Mouse (Mus musculus) urinary bladder, postnatal 10 days (tissue): ENCODE measurements around the gene Wdr4.
A peak's percentile ranks its signal among the peaks of the same experiment; 100 is the strongest.
"Not testable (repeated sequence)": the region's sequence is repeated elsewhere in the genome, so short reads cannot be mapped to it uniquely, and the experiment has no call there.

Source experiments
- DNase-seq: peaks from one replicate; pipeline ENCODE4 v3.0.0; 2022; ENCODE audit warnings: low spot score

The Wdr4 gene

GRCm38 (mm10) chr17:31519946-31520838 is at the start of gene Wdr4, which contains the start of gene Ndufv3:
TSS of gene Wdr4 (minus strand) at chr17:31519980.
TSS of gene Ndufv3 (plus strand) at chr17:31520115.
- DNase-seq, result peak; percentile 94

DNA sequence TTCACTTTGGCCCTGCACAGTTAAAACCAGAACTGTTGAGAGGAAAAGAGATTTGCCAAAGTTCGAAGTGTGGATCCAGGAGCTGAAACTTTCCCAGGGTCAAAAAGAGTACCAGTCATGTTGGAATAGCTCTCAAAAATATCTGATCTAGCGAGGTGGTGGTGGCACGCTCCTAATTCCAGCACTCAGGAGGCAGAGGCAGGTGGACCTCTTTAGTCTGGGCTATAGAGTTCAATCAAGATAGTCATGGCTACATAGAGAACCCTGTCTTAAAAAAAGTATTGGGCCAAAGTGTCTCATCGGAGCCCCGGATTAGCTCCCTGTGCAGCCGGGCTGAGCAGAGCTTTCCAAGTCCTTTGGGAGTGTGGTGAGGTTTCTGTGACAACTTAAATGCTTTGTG is 46.5 kb upstream of the Wdr4 start:
- no peak for DNase-seq

GRCm38 (mm10) chr17:31565141-31566056 is 45.6 kb upstream of the Wdr4 start:
- peak; percentile 14 for DNase-seq

GRCm38 (mm10) chr17:31564858-31565140 is 45.0 kb upstream of the Wdr4 start:
- DNase-seq, result no peak

- DNase-seq, result peak; percentile 92
These were observed 44.5 kb upstream of the Wdr4 start, which contains the start of gene Pknox1 for GRCm38 (mm10) chr17:31564015-31564857. TSS of gene Pknox1 (plus strand) at chr17:31564734.

DNA sequence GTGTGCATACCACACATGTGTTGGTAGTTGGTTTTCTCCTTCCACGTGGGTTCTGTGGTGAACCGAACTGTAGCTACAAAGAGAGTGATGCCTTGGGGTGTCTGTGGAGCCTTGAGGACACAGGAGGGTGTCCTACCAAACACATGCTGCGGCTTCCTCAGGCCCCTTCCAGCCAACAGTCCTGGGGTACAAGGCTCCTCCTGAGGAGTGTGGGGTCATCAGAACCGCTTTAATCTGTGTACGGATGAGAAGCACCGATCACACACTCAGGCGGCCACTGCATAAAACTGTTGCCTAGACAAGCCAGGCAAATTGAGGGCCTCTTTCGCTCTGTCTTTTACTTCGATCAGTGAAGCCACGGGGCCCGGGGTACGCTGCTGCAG is 43.8 kb upstream of the Wdr4 start:
- DNase-seq, result no peak

GRCm38 (mm10) chr17:31559021-31559789 is 39.4 kb upstream of the Wdr4 start:
- DNase-seq, result no peak

DNA sequence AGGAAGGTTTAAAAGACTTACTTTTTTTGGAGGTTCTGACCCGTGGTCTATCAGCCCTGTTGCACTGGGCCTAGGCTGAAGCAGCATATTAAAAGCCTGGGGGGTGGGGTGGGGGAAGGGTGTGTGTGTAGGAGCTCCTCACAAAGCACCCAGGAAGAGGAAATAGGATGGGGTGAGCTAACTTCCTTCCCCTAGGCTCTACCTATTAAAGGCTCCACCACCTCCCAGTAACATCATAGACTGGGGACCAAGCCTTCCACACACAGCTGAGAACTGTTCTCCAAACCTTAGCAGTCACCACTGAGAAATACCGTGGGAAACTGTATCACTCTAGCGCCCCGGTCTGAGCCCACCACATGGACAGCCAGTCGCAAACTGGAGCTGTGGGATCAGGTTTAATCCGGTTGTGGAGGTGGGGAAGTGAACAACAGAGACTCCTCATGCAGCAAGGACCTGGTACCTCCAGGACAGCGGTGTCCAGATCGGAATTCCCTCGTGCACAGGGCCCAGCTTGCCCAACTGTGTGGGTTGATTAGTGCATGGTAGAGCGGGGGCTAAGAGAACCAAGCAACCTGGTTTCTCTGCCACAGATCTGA is 38.3 kb upstream of the Wdr4 start:
- no peak for DNase-seq

DNA sequence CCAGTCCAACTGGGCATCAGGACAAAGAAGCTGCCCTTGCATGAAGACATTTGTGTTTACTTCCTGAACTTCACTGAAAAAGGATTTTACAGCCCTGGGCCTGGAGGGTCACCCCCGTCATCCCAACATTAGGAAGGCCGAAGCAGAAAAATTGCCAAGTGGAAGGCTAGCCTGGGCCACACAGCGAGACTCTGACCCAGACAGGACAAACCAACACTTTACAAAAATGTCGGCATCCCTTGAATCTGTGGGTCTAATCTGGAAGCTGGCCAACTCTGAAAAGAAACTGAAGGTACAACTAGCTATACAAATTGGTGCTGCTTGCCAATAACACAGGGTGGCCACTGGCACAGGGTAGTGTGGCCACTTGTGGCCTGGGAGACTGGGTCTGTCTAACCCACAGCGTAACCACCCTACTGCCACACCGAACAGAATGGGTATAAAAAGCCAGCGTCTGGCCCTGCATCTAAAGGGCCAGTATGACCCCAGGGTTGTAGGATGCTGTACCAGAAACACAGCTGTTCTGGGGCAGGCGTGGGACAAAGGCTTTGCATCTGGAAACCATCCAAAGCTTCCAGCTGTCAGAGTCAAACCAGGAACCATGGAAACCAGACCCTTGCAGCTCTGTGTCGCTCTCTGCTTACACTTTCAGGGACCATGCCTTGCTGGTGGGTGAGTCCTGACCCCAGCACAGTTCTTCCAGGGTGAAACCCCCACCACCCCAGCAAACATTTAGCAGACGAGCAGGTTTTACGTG is 37.5 kb upstream of the Wdr4 start:
- no peak for DNase-seq

DNA sequence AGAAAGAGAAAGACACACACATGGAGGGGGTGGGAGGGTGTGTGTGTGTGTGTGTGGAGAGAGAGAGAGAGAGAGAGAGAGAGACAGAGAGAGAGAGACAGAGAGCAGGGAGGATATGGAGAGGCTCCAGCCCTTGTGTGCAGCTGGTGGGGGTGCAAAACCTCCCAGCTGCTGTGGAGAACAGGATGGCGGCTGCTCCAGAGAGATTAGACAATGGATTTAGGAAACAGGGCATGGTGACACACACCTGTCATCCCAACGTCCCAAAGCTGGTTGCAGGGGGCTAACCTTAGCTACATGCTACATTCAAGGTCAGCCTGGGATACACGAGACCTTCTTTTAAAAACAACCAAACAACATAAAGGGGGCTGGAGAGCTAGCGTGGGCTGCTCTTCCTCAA is 36.5 kb upstream of the Wdr4 start:
- DNase-seq, result no peak

- not testable (repeated sequence) for DNase-seq
These were observed 32.8 kb upstream of the Wdr4 start for GRCm38 (mm10) chr17:31552601-31553000.

DNA sequence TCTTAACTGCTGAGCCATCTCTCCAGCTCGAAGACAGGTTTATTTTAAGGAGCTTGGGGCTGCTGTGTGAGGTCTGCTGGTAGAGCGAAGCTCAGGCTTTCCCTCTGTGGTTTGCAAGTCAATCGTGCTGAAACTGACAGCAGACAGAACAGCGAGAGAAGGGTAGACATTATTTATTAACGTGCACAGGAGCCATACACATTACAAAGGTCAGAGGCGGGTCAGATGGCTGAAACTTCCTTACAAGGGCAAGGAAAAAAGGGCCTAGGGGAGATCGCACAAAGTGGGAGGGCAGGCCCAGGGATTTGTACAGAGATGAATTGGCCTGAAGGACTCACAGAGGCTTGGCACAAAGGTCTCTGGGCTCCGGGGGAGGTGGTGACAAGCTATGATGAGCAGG is 29.6 kb upstream of the Wdr4 start:
- DNase-seq, result no peak

DNA sequence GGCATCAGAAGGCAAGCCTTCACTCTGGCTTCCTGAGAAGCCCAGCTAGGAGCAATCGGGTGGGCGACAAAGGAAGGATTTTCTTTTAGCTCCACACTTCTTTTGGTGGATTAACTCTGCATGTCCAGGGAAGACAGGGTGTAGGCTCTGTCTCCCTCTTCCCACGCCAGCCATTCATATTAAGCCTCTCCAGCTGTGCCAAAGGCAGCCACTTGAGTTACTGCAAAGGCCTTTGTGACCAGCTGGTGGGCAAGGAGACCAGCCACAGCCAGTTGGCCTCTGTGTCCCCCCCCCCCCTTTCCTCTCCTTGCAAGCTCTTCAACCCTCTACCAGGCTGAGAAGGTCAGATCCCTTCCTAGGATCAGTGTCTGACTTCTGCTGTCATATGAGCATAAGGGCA is 28.2 kb upstream of the Wdr4 start:
- DNase-seq, result no peak

- no peak for DNase-seq
These were observed 26.8 kb upstream of the Wdr4 start for GRCm38 (mm10) chr17:31546444-31547196.

DNA sequence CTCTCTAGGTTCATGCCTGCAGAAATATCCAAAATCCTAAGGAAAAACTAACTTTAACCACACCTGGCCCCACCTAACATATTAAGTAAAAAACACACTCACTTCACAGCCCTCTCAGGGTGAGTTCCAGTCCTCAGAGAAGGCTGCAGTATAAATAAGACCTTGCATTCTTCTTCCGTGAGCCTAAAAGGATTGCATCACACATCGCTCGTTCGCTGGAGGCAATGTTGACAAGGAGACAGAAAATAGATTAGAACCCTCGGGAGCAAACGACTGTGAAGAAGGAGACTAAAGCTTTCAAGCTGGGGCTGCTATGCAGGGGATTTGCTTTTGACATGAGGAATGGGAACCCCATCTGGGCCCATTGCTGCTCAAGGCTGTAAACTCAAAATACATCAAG is 23.8 kb upstream of the Wdr4 start:
- no peak for DNase-seq

DNA sequence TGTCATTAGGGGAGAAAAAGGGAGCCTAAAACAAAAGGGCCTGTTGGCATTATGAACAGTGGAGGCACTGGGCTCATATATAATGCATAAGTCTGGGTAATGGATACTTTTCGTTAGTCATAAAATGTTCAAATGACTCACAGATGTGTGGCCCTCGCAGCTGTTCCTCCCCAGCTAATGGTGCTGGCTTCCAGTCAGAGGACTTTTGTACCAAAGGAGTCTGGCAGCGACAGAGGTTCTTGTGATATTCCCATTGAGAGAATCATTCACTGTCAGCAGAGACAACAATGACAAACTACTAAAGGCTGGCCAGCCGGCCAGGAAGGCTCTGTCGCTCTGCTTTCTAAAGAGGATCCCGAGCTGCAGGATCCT is 21.7 kb upstream of the Wdr4 start:
- DNase-seq, result no peak

DNA sequence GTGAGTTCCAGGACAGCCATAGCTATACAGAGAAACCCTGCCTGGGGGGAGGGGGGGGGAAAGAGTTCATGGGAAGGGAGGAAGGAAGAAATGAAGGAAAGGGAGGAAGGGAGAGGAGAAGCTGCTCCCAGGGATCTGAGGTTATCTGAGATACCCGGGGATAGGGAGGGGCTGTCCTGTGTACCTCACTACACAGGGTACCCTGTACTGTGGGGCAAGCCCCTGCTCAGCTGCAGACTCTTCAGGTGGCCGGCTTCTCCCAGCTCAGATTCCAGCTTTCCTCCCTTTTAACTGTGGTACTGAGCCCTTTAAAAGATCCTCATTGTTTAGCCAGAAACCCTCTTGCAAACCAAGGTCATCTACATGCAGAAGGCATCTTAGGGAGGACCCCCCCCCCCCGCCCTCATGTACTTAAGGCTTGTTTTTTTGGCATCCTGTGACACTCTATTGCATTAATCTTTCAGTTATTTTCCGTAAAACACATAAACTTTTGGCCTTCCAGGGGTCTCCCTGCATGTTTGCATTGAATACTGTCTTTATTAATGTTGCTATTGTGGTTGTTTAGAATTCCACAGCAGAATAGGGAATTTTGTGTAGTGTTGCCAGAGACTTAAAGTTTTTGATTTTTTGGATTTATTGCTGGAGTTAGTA is 21.2 kb upstream of the Wdr4 start:
- DNase-seq, result no peak

DNA sequence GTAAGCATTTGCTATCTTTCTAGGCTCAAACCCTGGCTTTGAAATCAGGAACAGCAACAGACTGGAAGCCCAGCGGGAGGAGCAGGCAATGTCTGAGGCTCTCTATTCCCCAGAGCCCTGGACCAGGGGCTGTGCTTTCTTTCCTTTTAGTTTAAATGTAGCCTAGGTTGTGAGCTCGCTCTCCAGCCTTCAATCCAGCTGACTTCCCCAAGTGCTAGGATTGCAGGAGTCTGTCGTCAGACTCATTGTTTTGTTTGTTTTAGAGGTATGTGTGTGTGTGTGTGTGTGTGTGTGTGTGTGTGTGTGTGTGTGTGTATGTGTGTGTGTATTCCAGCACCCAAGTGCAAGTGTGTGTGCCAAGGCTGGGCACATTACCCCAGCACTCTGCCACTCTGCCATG is 20.3 kb upstream of the Wdr4 start:
- DNase-seq, result no peak
